In genomic region chr8:10598889-10599288, GRCm38 (mm10) we compare ENCODE assay signal across 24 mouse cellular contexts.
A peak's percentile ranks its signal among the peaks of the same experiment; 100 is the strongest.
DNase-seq lines count a peak whose midpoint lies in the region; ATAC-seq lines count a peak whose summit lies in the region.
"Had no signal": no experiment of that assay in that cellular context is flagged by ENCODE, and none has a peak within 500 bp of the region (broad histone marks: within the 10 kb centered on the region; RNA-seq: fewer than 3 reads in every experiment).

No protein-coding gene starts in this region.

- no peak overlapping the region for H3K4me2 ChIP-seq in heart, embryonic 11.5 days
- H3K4me2 ChIP-seq in liver, embryonic 13.5 days, result no peak overlapping the region
- no peak overlapping the region for H3K4me2 ChIP-seq in liver, embryonic 11.5 days
- H3K4me2 ChIP-seq: embryonic facial prominence, embryonic 12.5 days; embryonic facial prominence, embryonic 15.5 days; heart, embryonic 12.5 days; heart, embryonic 15.5 days; hindbrain, embryonic 15.5 days had no signal

- no peak for ATAC-seq in heart, embryonic 11.5 days (replicated peaks; ENCODE audit: insufficient number of reproducible peaks, low FRiP score, low TSS enrichment)
- ATAC-seq in liver, embryonic 13.5 days (ENCODE audit: low read depth), result no peak
- ATAC-seq in liver, embryonic 11.5 days (replicated peaks; ENCODE audit: low FRiP score), result no peak
- ATAC-seq in megakaryocyte progenitor cell, adult 5-6 weeks (replicated peaks; ENCODE audit: poor library complexity), result peak; percentile 71
- ATAC-seq: forebrain, embryonic 14.5 days; forebrain, postnatal 0 days; Patski had no signal

- DNase-seq in heart, adult 11 months, result peak; percentile 53
- DNase-seq in liver, embryonic 13.5 days, result peak; percentile 6
- no peak for DNase-seq in liver, embryonic 11.5 days (ENCODE audit: low spot score)
- no peak for DNase-seq in gastrocnemius, postnatal 36 days
- DNase-seq: adrenal gland, postnatal 10 days; adrenal gland, postnatal 36 days; cerebellum, adult 18-20 months; cerebellum, adult 9-10 months; cerebellum, postnatal 14 days; forebrain, postnatal 0 days; gastrocnemius, adult 2 months; gastrocnemius, postnatal 14 days; heart, postnatal 10 days; heart, postnatal 36 days had no signal

- no peaks in the 10 kb centered on the region for H3K36me3 ChIP-seq in heart, embryonic 11.5 days (ENCODE audit: control insufficient read depth, insufficient read depth, low read length)
- H3K36me3 ChIP-seq in liver, embryonic 13.5 days, result no peaks in the 10 kb centered on the region
- no peaks in the 10 kb centered on the region for H3K36me3 ChIP-seq in liver, embryonic 11.5 days (ENCODE audit: control insufficient read depth, insufficient read depth, low read length)
- H3K36me3 ChIP-seq: embryonic facial prominence, embryonic 12.5 days; embryonic facial prominence, embryonic 15.5 days; heart, embryonic 12.5 days; heart, embryonic 15.5 days; hindbrain, embryonic 10.5 days; hindbrain, embryonic 15.5 days had no signal

- H3K27ac ChIP-seq in heart, embryonic 11.5 days (ENCODE audit: low read depth, low read length), result no peak overlapping the region
- H3K27ac ChIP-seq in liver, embryonic 13.5 days, result no peak overlapping the region
- no peak overlapping the region for H3K27ac ChIP-seq in liver, embryonic 11.5 days (ENCODE audit: low read depth, low read length)
- H3K27ac ChIP-seq: embryonic facial prominence, embryonic 12.5 days; embryonic facial prominence, embryonic 15.5 days; gastrocnemius, adult 2 months; heart, embryonic 15.5 days; hindbrain, embryonic 10.5 days; hindbrain, embryonic 15.5 days had no signal

- peaks cover 3% of the 10 kb centered on the region; the same call in 1 of the 2 replicates for H3K4me1 ChIP-seq in heart, embryonic 11.5 days (ENCODE audit: control insufficient read depth, insufficient read depth, low read length)
- peaks cover 5% of the 10 kb centered on the region for H3K4me1 ChIP-seq in liver, embryonic 13.5 days (replicated peaks)
- no peaks in the 10 kb centered on the region for H3K4me1 ChIP-seq in liver, embryonic 11.5 days (replicated peaks; ENCODE audit: control insufficient read depth, insufficient read depth, low read length)
- H3K4me1 ChIP-seq: embryonic facial prominence, embryonic 12.5 days; embryonic facial prominence, embryonic 15.5 days had no signal

- whole genome bisulfite sequencing in heart, embryonic 11.5 days (ENCODE audit: insufficient replicate concordance), result 54% methylated on average over 5 of the region's 5 CpGs
- 37% methylated on average over 5 of the region's 5 CpGs for WGBS in liver, embryonic 13.5 days (ENCODE audit: insufficient replicate concordance)
- 63% methylated on average over 5 of the region's 5 CpGs for WGBS in liver, embryonic 11.5 days

- H3K9ac ChIP-seq in heart, embryonic 11.5 days (ENCODE audit: low read depth, low read length), result no peak overlapping the region
- H3K9ac ChIP-seq in liver, embryonic 13.5 days, result no peak overlapping the region
- no peak overlapping the region for H3K9ac ChIP-seq in liver, embryonic 11.5 days (ENCODE audit: low read depth, low read length)
- H3K9ac ChIP-seq: embryonic facial prominence, embryonic 12.5 days; embryonic facial prominence, embryonic 15.5 days; forebrain, postnatal 0 days; heart, embryonic 12.5 days; heart, embryonic 15.5 days; hindbrain, embryonic 15.5 days had no signal

- H3K9me3 ChIP-seq in heart, embryonic 11.5 days (replicated peaks; ENCODE audit: control insufficient read depth, low read length), result no peaks in the 10 kb centered on the region
- no peaks in the 10 kb centered on the region for H3K9me3 ChIP-seq in liver, embryonic 13.5 days (replicated peaks)
- H3K9me3 ChIP-seq in liver, embryonic 11.5 days (ENCODE audit: control insufficient read depth, low read length), result no peaks in the 10 kb centered on the region
- H3K9me3 ChIP-seq: embryonic facial prominence, embryonic 12.5 days; embryonic facial prominence, embryonic 15.5 days; heart, embryonic 12.5 days; heart, embryonic 15.5 days; hindbrain, embryonic 10.5 days; hindbrain, embryonic 15.5 days had no signal

- intact Hi-C loops in gastrocnemius, postnatal 36 days (cut with DNase I), result no loop called here

- no peaks in the 10 kb centered on the region for H3K27me3 ChIP-seq in heart, embryonic 11.5 days (ENCODE audit: control insufficient read depth, insufficient read depth, low read length)
- no peaks in the 10 kb centered on the region for H3K27me3 ChIP-seq in liver, embryonic 13.5 days
- H3K27me3 ChIP-seq in liver, embryonic 11.5 days (replicated peaks; ENCODE audit: control insufficient read depth, insufficient read depth, low read length), result no peaks in the 10 kb centered on the region
- H3K27me3 ChIP-seq: embryonic facial prominence, embryonic 12.5 days; embryonic facial prominence, embryonic 15.5 days; heart, embryonic 12.5 days; heart, embryonic 15.5 days; hindbrain, embryonic 15.5 days had no signal

- no peak overlapping the region for H3K4me3 ChIP-seq in heart, embryonic 11.5 days (ENCODE audit: low read depth, low read length)
- H3K4me3 ChIP-seq in liver, embryonic 13.5 days (replicated peaks), result no peak overlapping the region
- H3K4me3 ChIP-seq in liver, embryonic 11.5 days (ENCODE audit: low read depth, low read length), result no peak overlapping the region
- H3K4me3 ChIP-seq: embryonic facial prominence, embryonic 12.5 days; embryonic facial prominence, embryonic 15.5 days; gastrocnemius, adult 2 months; heart, embryonic 12.5 days; heart, embryonic 15.5 days; hindbrain, embryonic 10.5 days; hindbrain, embryonic 15.5 days had no signal

Comparison
In these comparisons a context has a peak if more than half of its experiments do, and no peak if none do; other contexts are left out.
1. DNase-seq: peak in heart, adult 11 months (single experiment) and liver, embryonic 13.5 days (single experiment); none in liver, embryonic 11.5 days (single experiment) and gastrocnemius, postnatal 36 days (0 of 2).